Mouse (Mus musculus) c-Kit-positive CD71-negative TER-119-negative erythroid progenitor cells, embryonic 14.5 days (primary cell): Measurements from ENCODE around the gene Lcn3.
A peak's percentile ranks its signal among the peaks of the same experiment; 100 is the strongest.
"Not testable (repeated sequence)": the region's sequence is repeated elsewhere in the genome, so short reads cannot be mapped to it uniquely, and the experiment has no call there.

ENCODE experiments used
- DNase-seq: peaks from one replicate; pipeline ENCODE4 v3.0.0-alpha.2; 2013; ENCODE audit warnings: low read depth

Gene Lcn3

DNA sequence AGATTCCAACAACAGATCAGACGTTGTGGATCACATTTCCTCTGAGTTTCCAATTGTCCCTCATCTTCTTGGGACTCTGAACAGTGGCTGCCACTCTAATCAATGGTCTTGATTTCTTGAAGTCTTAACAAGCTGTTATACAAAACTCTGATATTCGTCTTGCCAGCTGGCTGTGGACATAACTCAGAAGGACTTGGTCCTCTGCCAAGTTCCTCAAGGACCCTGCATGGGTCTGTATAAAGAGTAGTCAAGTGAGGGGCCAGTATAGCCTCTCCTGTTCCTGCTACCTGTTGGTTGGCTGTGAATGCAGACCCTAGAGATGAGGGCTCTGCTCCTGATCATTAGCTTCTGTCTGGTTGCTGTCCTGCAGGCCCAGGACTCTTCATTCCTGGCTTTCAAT lies at the start of gene Lcn3:
Gene Lcn3, plus strand, starts transcription at position 301 of the 400 bp plus-strand sequence.
- no peak for DNase-seq

DNA sequence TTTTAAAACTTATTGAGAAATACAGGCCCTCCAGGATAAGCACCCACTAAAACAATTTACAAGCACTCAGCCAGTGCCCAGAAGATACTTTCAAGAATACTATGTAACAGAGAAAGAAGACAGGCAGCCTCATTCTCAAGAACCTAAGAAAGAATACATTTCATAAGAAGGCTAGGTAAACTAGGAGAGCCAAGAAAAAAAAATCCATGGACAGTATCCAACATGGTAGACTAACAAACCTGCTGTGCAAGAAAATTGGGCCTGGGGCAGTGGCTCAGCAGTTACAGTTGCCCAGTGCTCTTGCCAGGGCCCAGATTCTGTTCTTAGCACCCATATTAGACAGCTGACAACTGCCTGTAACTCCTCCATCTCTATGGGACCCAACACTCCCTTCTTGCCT lies 48.1 kb upstream of the Lcn3 start:
- no peak for DNase-seq

DNA sequence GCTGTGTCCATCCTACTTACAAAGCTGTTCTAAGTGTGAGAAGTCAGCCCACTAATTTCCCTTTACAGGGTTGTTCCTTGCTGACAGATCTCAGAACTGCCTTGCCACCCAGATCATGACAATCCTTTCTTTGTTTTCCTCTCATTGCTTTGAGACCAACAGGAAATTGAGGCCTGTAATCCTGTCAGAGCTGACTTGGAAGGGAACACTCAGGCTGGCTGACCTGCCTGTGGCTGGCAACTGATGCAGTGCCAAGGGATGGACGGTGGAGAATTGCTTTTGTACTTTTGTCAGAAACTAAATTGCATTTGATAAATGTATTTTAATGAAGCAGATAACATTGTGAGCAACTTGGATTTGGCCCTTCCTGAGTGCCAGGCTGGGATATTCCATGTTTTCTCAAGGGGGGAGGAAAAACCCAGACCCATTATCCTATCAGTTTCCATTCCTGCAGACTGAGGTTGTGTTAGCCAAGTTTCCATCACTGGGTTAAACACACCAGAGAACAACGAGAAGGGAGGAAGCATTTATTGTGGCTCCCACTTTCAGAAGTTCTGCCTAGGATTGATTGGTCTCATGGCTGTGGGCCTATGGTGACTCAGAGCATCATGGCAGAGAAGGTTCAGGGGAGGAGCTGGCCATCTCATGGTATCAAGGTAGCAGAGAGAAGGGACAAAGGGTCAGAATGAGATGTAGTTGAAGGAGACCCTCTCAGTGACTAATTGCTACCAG lies 32.0 kb upstream of the Lcn3 start:
- no peak for DNase-seq

DNA sequence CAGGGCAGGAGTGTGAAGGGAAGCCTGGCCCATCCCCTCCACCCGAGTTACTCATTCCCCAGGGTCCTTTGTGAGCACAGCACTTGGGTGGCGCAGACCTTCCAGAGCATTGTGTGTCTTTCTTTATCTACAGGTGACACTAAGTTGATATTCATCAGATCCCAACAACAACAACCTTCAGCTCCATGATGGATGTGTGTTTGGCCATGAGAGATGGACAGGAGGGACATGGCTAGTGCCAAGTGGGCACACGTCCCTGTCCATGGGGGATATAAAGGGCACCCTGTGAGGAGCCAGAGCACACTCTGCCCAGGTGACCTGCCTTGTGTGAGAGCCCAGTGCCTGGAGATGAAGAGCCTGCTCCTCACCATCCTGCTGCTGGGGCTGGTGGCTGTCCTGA lies 28.7 kb upstream of the Lcn3 start, which contains the start of gene Obp2b:
Gene Obp2b, plus strand, starts transcription at position 301 of the 400 bp plus-strand sequence.
- DNase-seq = not testable (repeated sequence)

DNA sequence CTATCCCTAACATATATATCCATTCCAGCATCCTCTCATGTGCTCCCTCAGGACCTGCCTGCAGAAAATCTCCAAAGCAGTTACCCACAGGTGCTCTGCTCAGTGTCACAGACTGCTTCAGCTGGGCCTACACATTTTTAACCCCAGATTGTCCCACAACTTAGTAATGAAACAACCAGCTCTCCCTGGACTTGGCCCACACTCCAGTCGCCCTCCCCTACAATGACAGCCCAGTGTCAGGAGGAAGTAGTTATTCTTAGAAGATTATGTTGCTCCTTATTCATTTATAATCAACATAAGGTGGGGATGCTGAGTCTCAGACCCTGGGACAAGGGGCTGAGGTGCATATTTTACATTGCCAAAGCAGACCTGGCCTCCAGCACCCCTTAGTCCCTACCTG lies 23.7 kb upstream of the Lcn3 start:
- DNase-seq = no peak

DNA sequence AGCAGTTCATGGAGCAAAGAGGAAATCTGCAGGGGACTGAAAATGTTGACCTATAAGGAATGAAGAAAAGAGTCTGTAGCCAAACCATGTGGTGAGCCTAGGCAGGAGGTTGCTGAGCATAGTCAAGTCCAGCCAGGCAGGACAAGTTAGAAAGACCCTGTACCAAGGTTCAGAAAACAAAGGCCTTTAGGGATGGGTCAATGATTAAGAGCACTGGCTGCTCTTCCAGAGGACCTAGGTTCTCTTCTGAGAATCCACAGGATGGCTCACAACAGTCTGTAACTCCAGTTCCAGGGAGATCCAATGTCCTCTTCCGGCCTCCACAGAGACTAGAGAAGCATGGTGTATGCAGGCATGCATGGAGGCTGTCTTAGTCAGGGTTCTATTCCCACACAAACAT lies 11.2 kb upstream of the Lcn3 start:
- DNase-seq = no peak

DNA sequence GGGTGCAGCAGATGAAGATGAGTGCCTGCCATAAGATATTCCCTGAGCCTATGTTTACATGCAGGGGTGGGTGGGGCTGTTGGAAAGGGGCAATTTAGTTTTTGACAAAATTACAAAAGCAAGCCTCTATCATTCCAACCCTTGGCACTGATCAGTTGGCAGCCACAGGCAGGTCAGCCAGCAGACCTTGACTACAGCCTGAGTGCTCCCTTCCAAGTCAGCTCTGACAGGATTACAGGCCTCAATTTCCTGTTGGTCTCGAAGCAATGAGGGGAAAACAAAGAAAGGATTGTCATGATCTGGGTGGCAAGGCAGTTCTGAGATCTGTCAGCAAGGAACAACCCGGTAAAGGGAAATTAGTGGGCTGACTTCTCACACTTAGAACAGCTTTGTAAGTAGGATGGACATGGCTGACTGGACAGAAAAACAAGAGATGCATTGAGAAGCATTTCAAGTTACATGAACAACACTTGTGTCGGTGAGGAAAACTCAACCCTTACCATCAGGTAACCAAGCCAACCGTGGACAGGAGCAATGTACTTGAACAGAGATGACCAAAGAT lies 7.2 kb upstream of the Lcn3 start:
- DNase-seq = no peak

DNA sequence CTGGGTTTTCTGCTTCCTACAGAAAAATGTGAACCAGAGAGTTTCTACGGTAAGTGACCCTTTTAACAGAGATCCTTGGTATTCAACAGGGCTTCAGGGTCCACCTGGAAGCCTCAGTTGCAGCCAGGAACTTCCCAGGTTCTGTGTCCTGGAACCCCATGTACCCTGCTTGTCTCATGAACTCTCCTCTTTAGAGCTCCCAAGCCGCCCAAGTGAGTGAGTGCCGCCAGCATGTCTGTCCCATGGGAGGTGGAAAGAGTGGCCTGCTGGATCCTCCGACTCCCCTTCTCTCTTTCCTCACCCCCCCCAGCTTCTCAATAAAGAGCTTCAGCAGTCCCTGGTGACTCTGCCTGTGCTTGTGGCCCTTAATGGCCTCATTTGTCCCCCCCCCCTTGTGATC lies 2.4 kb downstream of the Lcn3 start:
- DNase-seq = no peak

DNA sequence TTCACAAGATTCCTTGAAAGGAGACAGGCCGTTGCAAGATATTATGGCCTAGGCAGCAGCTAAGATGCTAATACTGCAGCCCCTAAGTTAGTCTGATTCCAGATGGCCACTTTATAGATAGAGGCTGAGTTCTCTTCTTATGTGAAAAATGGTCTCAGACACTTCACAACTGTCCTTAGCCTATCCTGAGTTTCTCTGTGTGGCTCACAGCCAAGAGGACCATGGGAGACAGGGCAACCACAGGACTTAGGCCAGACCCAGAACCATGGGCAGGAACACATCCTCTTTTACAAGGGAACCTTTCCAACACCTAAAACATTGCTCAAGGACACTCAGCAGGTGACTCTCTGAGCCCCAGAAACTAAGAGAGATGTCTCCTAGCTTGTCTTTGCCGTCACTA lies 8.1 kb downstream of the Lcn3 start:
- DNase-seq = no peak

DNA sequence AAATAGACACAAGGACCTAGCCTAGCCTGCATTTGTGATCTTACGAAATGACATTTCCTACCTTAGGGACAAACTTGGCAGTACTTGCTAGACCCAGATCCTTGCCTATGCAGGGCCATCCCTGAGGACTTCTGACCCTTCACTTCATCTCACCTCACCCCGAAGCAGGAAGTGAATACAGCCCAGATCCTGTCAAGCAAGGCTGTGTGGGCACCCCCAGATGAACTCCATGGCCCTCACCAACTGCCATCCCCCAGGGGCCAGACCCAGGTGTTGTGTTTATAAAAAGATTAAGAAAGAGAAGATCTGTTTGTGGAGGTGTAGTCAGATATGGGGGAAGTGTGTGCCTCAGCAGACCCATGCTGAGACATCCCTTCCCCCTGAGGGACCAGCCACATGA lies 9.3 kb downstream of the Lcn3 start:
- DNase-seq = no peak

DNA sequence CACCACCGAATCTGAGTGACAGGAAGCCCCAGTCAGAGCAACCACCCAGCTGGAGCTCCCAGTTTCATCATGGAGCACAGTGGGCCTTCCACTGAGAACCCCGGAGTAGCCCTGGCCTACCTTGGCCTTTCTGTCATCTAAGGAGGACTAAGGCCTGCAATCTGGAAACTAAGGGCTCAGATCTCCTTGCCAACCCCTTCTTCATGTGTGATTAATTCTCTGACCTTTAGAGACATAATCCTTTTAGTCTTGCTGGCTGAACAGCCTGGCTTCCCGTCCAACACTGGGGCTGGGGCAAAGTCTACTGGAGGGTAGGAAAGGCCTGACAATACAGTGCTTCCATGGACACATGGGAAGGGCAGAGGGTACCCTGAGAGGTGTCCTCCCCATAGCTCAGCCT lies 10.6 kb downstream of the Lcn3 start:
- DNase-seq = no peak

DNA sequence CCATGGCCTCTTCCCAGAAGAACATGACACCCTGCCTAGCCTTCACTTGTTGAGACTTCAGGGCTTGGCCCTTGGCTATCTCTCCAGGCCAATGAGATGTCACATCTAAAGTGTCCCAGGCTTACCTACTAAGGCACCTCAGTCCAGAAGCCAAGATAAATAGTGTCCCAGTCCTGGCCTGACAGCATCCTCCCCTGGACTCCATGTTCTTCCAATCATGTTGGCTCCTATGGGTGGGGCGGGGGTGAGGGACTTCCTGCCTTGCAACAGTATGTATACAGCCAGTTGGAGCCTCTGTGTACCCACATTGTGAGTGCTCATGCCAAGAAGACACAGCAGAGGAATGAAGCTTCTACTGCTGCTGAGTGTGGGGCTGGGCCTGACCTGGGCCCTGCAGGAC lies 11.3 kb downstream of the Lcn3 start, which contains the start of gene Lcn11:
Gene Lcn11, plus strand, starts transcription at position 301 of the 400 bp plus-strand sequence.
- DNase-seq = no peak

DNA sequence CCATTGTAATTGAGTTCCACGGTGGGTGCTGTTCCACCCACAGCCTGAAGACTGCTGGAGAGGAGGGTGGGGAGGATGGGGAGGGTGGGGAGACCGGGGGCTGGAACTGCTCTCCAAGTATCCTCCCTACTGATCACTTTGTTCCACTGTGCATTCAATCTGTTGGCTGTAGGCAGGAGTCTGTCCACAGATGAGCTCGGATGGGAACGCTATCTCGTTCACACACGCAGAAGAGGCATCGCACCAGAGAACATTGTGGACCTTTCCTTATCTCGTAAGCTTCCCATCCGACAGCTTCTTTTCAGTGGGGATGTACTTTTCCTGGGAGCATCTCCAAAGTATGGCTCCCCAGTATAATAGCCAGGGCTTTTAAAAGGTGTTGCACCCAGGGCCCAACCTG lies 13.7 kb downstream of the Lcn3 start:
- no peak for DNase-seq

DNA sequence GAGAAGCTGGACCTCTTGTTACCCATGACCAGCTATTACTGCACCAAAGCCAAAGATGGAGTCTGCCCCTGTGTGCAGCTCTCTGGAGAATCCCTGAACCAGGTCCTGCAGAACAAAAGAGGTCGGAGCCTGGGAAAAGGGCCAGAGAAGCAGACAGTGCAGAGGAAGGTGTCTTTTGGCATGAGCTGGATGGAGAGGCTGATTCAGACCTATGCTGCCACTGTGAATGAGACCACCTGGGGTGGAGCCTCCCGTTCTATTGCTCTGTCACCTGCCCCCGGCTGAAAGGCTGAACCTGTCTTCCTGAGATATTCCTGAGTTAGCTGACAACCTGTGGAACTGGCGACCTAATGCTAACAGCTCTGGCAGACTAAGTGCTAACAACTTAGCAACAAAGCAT lies 15.6 kb downstream of the Lcn3 start:
- DNase-seq = no peak

DNA sequence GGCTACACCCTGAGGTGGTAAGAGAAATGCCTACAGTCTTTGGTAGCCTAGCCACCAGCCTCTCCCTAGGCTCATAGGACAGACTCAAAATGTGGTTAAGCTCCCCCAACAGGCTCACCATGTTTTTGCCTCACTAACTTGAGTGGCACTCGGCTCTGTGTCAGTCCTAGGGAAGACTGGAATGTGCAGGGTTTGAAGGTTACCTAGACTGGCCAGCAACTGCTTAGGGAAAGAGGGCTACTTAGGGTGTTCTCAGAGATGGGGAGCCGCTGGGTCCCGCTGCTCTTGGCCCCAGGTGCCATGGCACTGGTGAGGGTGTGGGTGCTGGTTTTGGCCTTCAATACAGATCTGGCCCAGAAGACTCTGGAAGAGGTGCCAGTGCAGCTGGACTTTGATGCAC lies 16.6 kb downstream of the Lcn3 start, which contains the start of gene Gm13539:
Gene Gm13539, plus strand, starts transcription at position 301 of the 400 bp plus-strand sequence.
- DNase-seq = no peak

DNA sequence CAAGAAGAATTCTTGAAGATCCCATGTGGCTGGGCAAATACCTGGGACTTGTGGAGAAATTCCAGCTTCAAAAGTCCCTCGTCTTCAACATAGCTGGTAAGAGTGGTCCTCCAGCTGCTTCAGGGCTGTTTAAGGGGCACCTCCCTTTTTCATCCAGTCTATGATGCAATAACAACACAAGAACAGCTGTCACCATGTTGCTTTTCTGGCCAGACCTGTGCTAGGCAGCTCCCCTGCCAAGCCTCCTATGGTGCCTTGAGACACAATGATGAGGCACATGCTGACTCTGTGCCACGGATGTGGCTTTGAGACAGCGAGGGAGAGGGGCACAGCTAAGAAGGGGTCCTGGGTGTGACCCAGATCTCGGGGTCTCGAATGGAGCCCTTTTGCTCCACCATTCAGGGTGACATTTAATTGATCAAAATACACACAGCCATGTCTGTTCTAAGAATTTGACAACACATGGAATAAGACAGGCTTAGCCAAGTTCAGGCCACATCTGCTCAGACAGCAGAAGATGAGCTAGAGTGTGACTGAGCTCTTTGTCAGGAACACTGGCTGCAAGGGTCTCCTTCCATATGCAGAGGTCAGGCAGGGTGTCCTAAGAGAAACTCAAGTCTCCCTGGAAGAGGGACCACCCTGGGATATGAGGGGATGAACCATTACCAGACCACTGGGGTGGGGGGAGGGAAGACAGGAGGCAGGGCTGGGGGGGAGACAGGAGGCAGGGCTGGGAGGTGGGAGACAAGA lies 20.4 kb downstream of the Lcn3 start:
- DNase-seq = no peak

DNA sequence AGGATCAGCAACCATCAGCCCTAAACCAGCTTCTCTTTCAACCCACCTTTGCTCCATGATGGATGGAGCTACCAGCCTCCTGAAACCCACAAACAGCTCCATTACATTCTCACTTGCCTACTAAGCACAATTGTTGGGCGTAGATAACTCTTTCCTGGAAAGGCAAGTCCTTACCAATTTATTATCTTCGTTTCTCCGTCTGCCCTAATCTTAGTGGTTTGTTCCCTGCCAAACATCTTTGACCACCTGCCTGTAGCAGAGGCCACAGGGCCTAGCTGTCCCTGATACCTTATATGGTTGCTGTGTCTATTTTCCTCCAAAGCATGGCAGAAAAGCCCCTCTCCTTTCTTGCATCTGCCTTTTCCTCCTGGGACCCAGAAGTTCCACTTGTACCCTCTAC lies 23.7 kb downstream of the Lcn3 start:
- DNase-seq = peak; percentile 10

DNA sequence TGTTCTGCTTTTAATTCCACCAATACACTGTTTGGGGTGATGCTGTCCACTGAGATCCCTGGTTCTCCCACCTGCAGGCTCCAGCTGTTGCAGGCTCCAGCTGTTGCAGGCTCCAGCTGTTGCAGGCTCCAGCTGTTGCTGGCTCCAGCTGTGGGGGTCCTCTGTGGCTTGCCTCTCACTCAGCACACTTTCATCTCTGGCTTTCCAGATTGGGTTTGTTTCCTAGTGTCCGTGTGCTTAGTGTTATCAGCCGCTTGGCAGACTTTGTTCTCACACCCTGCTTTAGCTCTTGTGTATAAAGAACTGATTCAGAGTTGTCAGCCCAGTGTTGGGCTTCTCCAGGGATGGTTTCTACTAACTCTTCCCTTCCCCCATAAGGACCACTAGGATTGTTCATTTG lies 32.3 kb downstream of the Lcn3 start:
- no peak for DNase-seq

DNA sequence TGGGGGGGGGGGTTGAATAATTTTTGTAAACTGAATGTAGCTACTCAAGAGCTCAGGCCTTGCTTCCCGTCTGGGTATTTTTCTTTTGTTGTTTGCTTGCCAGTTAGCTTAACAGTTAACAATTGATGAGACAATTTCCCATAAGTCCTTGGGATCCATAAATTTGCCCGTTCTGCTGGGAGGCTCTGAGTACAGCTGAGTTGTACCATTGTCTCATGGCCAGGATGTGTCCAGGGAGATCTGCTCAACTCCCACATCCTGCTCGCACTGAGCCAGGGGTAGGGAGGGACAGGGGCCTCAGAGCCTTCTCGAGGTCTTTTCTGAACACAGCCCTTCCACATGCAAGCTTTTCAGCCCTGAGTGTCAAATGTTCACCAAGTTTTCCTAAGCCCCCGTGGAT lies 32.7 kb downstream of the Lcn3 start:
- DNase-seq = no peak

DNA sequence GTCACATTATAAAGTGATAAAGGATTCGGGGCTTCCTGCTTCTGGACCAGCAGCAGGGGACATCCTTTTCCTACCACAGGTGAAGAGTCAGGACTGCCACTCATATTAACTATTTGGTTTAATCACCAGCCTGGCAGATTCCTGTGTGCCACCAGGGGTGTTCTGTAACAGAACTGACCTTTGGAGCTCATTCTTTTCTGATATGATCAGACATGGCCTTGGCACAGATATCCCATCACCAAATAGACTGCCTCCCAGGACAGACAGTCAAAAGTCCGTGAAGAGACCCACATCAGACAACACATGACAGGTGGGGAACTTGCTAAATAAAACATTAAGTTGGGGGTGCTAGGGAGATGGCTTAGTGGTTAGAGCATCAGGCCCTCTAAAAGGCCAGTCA lies 46.3 kb downstream of the Lcn3 start:
- DNase-seq = no peak

DNA sequence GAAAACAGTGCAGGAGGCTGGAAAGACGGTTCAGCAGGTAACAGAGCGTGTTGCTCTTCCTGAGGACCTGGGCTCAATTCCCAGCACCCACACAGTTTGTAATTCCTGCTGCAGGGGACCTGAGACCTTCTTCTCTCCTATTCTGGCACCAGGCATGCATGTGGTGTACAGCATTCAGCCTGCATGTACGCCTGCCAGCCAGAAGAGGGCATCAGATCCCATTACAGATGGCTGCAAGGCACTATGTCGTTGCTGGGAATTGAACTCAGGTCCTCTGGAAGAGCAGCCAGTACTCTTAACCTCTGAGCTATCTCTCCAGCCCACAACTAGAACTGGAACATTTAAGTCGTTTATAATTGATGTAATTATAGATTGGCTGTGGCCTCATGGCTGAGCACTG lies 48.0 kb downstream of the Lcn3 start:
- no peak for DNase-seq

DNA sequence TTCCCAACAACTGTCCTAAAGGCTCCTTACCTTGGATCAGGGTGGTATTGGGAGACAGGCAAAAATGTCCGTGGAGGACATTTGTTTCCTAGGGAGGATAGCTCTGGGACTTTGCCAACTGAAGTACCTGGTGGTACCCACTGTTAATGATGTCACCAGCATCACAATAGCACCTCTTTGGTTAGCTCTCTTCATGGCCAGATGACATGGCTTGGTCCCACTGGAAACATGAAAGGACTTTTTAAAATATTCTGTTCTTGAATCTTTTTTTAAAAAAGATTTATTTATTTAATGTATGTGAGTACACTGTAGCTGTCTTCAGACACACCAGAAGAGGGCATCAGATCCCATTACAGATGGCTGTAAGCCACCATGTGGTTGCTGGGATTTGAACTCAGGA lies 50.4 kb downstream of the Lcn3 start, which contains the start of gene Glt6d1:
Gene Glt6d1, minus strand, starts transcription at position 101 of the 400 bp plus-strand sequence.
- DNase-seq = not testable (repeated sequence)
